Mouse (Mus musculus): Measurements from ENCODE around the gene Tmem185b. TPM values are rescaled to one million over a fixed set of nuclear protein-coding genes. Genes with fewer than 3 reads are reported as not detected.
A peak's percentile ranks its signal among the peaks of the same experiment; 100 is the strongest.

The Tmem185b gene
- 26.0 and 27.2 TPM in 2 replicates for polyA plus RNA-seq (2016; fragmentation: Nextera tagmentation; extraction: Ambion mirVana)

GRCm38 (mm10) chr1:119525689-119526591 is at the start of gene Tmem185b:
Gene Tmem185b (plus strand): TSS chr1:119526160.
- H3K27me3 ChIP-seq: no peaks in the 10 kb centered on the region
- ATAC-seq (ENCODE audit: insufficient number of reproducible peaks, insufficient read depth, low FRiP score, low TSS enrichment): peak; percentile 95
- peaks cover 25% of the 10 kb centered on the region for H3K36me3 ChIP-seq
- peak within 1 kb of the TSS; percentile 47 for H3K4me3 ChIP-seq
- peak within 1 kb of the TSS; percentile 74 for H3K4me2 ChIP-seq (replicated peaks)
- H3K9me3 ChIP-seq: 0 out of 2 replicates have a peak, but pooled peaks cover 9% of the 10 kb centered on the region
- H3K27ac ChIP-seq: peak within 1 kb of the TSS; percentile 65
- peaks cover 18% of the 10 kb centered on the region for H3K4me1 ChIP-seq
- H3K9ac ChIP-seq: peak within 1 kb of the TSS; percentile 61
- 2% methylated on average over 80 of the region's 82 CpGs for WGBS

GRCm38 (mm10) chr1:119476905-119477353 is 49.0 kb upstream of the Tmem185b start:
- Histone ChIP-seq H3K4me1 (peaks cover 5% of the 10 kb centered on the region; the same call in 1 of the 2 replicates), H3K4me3 (no peak overlapping the region), H3K4me2 (replicated peaks) (no peak overlapping the region), H3K27me3 (no peaks in the 10 kb centered on the region), H3K9me3 (no peaks in the 10 kb centered on the region), H3K36me3 (peaks cover 32% of the 10 kb centered on the region), H3K27ac (no peak overlapping the region), H3K9ac (no peak overlapping the region)
- WGBS: 84% methylated on average over 7 of the region's 7 CpGs
- no peak for ATAC-seq (ENCODE audit: insufficient number of reproducible peaks, insufficient read depth, low FRiP score, low TSS enrichment)

- no peaks in the 10 kb centered on the region for H3K9me3 ChIP-seq
- H3K9ac ChIP-seq: no peak overlapping the region
- no peaks in the 10 kb centered on the region for H3K27me3 ChIP-seq
- 84% methylated on average over 4 of the region's 4 CpGs for WGBS
- H3K27ac ChIP-seq: no peak overlapping the region
- no peak overlapping the region for H3K4me2 ChIP-seq (replicated peaks)
- H3K36me3 ChIP-seq: peaks cover 29% of the 10 kb centered on the region
- H3K4me1 ChIP-seq: no peaks in the 10 kb centered on the region
- ATAC-seq (ENCODE audit: insufficient number of reproducible peaks, insufficient read depth, low FRiP score, low TSS enrichment): no peak
- no peak overlapping the region for H3K4me3 ChIP-seq
Observed at GRCm38 (mm10) chr1:119479641-119480040, 46.3 kb upstream of the Tmem185b start.

- no peak for ATAC-seq (ENCODE audit: insufficient number of reproducible peaks, insufficient read depth, low FRiP score, low TSS enrichment)
- Histone ChIP-seq H3K4me1 (peaks cover under 1% of the 10 kb centered on the region; the same call in 1 of the 2 replicates), H3K36me3 (peaks cover 20% of the 10 kb centered on the region), H3K4me2 (replicated peaks) (no peak overlapping the region), H3K9me3 (no peaks in the 10 kb centered on the region), H3K27ac (no peak overlapping the region), H3K9ac (no peak overlapping the region), H3K4me3 (no peak overlapping the region), H3K27me3 (no peaks in the 10 kb centered on the region)
- whole genome bisulfite sequencing: 90% methylated on average over 8 of the region's 8 CpGs
Observed at GRCm38 (mm10) chr1:119480678-119481077, 45.3 kb upstream of the Tmem185b start.

- no peak overlapping the region for H3K4me2 ChIP-seq (replicated peaks)
- no peak overlapping the region for H3K9ac ChIP-seq
- WGBS: 94% methylated on average over 7 of the region's 7 CpGs
- no peaks in the 10 kb centered on the region for H3K27me3 ChIP-seq
- peaks cover 17% of the 10 kb centered on the region; the same call in 1 of the 2 replicates for H3K36me3 ChIP-seq
- no peaks in the 10 kb centered on the region for H3K9me3 ChIP-seq
- no peak overlapping the region for H3K27ac ChIP-seq
- ATAC-seq (ENCODE audit: insufficient number of reproducible peaks, insufficient read depth, low FRiP score, low TSS enrichment): no peak
- H3K4me3 ChIP-seq: no peak overlapping the region
- H3K4me1 ChIP-seq: peaks cover 4% of the 10 kb centered on the region; the same call in 1 of the 2 replicates
Observed at GRCm38 (mm10) chr1:119481205-119481932, 44.6 kb upstream of the Tmem185b start.

- Histone ChIP-seq H3K4me2 (replicated peaks) (no peak overlapping the region), H3K36me3 (peaks cover 14% of the 10 kb centered on the region; the same call in 1 of the 2 replicates), H3K4me3 (no peak overlapping the region), H3K9ac (no peak overlapping the region), H3K27me3 (no peaks in the 10 kb centered on the region), H3K4me1 (peaks cover 13% of the 10 kb centered on the region), H3K9me3 (no peaks in the 10 kb centered on the region), H3K27ac (no peak overlapping the region)
- WGBS: 58% methylated on average over 3 of the region's 3 CpGs
- no peak for ATAC-seq (ENCODE audit: insufficient number of reproducible peaks, insufficient read depth, low FRiP score, low TSS enrichment)
Observed at GRCm38 (mm10) chr1:119482891-119483290, 43.1 kb upstream of the Tmem185b start.

- no peaks in the 10 kb centered on the region for H3K27me3 ChIP-seq
- no peak for ATAC-seq (ENCODE audit: insufficient number of reproducible peaks, insufficient read depth, low FRiP score, low TSS enrichment)
- 62% methylated on average over 3 of the region's 3 CpGs for WGBS
- no peak overlapping the region for H3K27ac ChIP-seq
- H3K9ac ChIP-seq: no peak overlapping the region
- H3K4me3 ChIP-seq: no peak overlapping the region
- no peak overlapping the region for H3K4me2 ChIP-seq (replicated peaks)
- H3K36me3 ChIP-seq: peaks cover 14% of the 10 kb centered on the region; the same call in 1 of the 2 replicates
- H3K9me3 ChIP-seq: no peaks in the 10 kb centered on the region
- H3K4me1 ChIP-seq: peaks cover 17% of the 10 kb centered on the region
Observed at GRCm38 (mm10) chr1:119484457-119484856, 41.5 kb upstream of the Tmem185b start.

- H3K9ac ChIP-seq: no peak overlapping the region
- WGBS: 15% methylated on average over 2 of the region's 2 CpGs
- no peak overlapping the region for H3K27ac ChIP-seq
- no peak for ATAC-seq (ENCODE audit: insufficient number of reproducible peaks, insufficient read depth, low FRiP score, low TSS enrichment)
- H3K4me2 ChIP-seq (replicated peaks): no peak overlapping the region
- H3K9me3 ChIP-seq: no peaks in the 10 kb centered on the region
- H3K4me1 ChIP-seq: peaks cover 26% of the 10 kb centered on the region
- no peaks in the 10 kb centered on the region for H3K27me3 ChIP-seq
- no peak overlapping the region for H3K4me3 ChIP-seq
- peaks cover 10% of the 10 kb centered on the region; the same call in 1 of the 2 replicates for H3K36me3 ChIP-seq
Observed at GRCm38 (mm10) chr1:119485825-119486224, 40.1 kb upstream of the Tmem185b start.

GRCm38 (mm10) chr1:119487917-119488590 is 37.9 kb upstream of the Tmem185b start:
- 35% methylated on average over 6 of the region's 10 CpGs for WGBS
- no peak overlapping the region for H3K4me2 ChIP-seq (replicated peaks)
- H3K9me3 ChIP-seq: no peaks in the 10 kb centered on the region
- peaks cover 40% of the 10 kb centered on the region for H3K4me1 ChIP-seq
- no peak overlapping the region for H3K4me3 ChIP-seq
- no peaks in the 10 kb centered on the region for H3K36me3 ChIP-seq
- H3K27me3 ChIP-seq: no peaks in the 10 kb centered on the region
- no peak overlapping the region for H3K9ac ChIP-seq
- 0 out of 2 replicates have a peak overlapping the region, but pooled peaks have one; percentile 25 for H3K27ac ChIP-seq
- ATAC-seq (ENCODE audit: insufficient number of reproducible peaks, insufficient read depth, low FRiP score, low TSS enrichment): peak; percentile 44; the same call in 1 of the 2 replicates

- WGBS: 38% methylated on average over 7 of the region's 7 CpGs
- Histone ChIP-seq H3K4me1 (peaks cover 39% of the 10 kb centered on the region), H3K4me2 (replicated peaks) (no peak overlapping the region)
Observed at GRCm38 (mm10) chr1:119490765-119491164, 35.2 kb upstream of the Tmem185b start.

GRCm38 (mm10) chr1:119492097-119492496 is 33.9 kb upstream of the Tmem185b start:
- Histone ChIP-seq H3K27ac (no peak overlapping the region; the same call in 1 of the 2 replicates), H3K9ac (no peak overlapping the region), H3K4me3 (no peak overlapping the region), H3K4me2 (replicated peaks) (no peak overlapping the region), H3K27me3 (no peaks in the 10 kb centered on the region), H3K36me3 (no peaks in the 10 kb centered on the region), H3K4me1 (peaks cover 34% of the 10 kb centered on the region), H3K9me3 (no peaks in the 10 kb centered on the region)
- no peak for ATAC-seq (ENCODE audit: insufficient number of reproducible peaks, insufficient read depth, low FRiP score, low TSS enrichment)
- WGBS: 48% methylated on average over 11 of the region's 11 CpGs

More at GRCm38 (mm10) chr1:119490765-119491164, 35.2 kb upstream of the Tmem185b start:
- no peak for ATAC-seq (ENCODE audit: insufficient number of reproducible peaks, insufficient read depth, low FRiP score, low TSS enrichment)
- Histone ChIP-seq H3K4me3 (no peak overlapping the region), H3K9ac (no peak overlapping the region), H3K27me3 (no peaks in the 10 kb centered on the region), H3K27ac (no peak overlapping the region), H3K36me3 (no peaks in the 10 kb centered on the region), H3K9me3 (no peaks in the 10 kb centered on the region)

Data from embryonic facial prominence, embryonic 12.5 days (tissue).